Mouse (Mus musculus): ENCODE results near the gene Plpp2. TPM values are rescaled to one million over a fixed set of nuclear protein-coding genes. Genes with fewer than 3 reads are reported as not detected.

Gene Plpp2
- total RNA-seq, 2 experiments from 2014 or later = 2.2 to 2.7 TPM

DNA sequence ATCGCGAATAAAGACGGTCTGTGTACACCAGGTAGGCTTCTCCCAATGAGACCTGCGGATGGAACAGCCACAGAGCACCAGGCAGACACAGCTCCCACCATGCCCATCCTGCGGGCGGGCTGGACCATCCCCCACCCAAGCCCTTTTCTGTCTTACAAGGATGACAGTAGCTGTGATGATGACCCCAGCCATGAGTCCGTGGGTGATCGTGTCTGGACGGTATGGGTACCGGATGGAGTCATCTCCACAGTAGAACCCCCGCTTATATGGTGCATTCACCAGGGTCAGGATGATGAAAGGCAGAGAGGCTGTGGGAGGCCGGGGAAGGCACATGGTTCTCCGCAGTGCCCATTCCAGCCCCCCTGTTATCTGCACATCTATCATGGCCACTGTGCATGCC lies 2.9 kb downstream of the Plpp2 start:
- DNase-seq = peak in 1 of 2 experiments; percentile 0
- intact Hi-C loops (cut with DNase I) = no loop called here

DNA sequence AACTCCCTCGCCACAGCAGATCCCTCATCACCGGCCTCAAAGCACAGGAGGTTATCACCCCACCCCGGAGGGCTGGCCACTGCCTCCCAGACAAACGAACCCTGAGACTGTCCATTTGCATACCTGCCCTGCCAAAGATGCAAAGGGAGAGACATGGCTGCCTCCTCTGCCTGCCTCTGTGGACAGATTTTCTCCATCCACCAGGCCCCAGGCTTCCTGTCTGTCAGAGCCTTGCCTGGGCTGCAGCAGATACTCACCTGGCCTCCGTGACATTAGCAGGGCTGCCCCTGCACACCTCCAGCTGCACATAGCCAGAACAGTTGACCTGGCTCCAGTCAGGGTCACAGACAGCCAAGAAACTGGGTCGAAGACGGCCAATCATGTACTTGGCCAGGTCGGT lies 3.4 kb downstream of the Plpp2 start:
- intact Hi-C loops (cut with DNase I) = no loop called here
- peak in 1 of 2 experiments; percentile 1 for DNase-seq

DNA sequence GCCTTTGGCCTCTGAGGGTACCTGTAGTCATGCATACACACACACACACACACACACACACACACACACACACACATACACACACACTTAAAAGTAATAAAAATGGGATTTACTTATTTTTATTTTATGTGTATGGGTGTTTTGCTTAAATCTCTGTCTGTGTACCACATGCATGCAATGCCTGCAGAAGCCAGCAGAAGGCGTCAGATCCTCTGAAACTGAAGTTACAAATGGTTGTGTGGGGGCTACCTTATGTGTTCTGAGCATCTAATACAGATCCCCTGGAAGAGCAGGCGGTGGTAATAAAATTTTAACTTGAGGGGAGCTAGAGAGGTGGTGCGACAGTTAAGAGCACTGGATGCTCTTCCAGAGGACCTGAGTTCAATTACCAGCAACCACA lies 5.5 kb downstream of the Plpp2 start:
- intact Hi-C loops (cut with DNase I) = no loop called here
- DNase-seq = no peak

GRCm38 (mm10) chr10:79527453-79527845 lies 6.1 kb downstream of the Plpp2 start:
- intact Hi-C loops (cut with DNase I) = no loop called here

GRCm38 (mm10) chr10:79526661-79527452 lies 6.7 kb downstream of the Plpp2 start:
- intact Hi-C loops (cut with DNase I) = no loop called here

More at GRCm38 (mm10) chr10:79527453-79527845, 6.1 kb downstream of the Plpp2 start:
- peak in 1 of 2 experiments; percentile 1 for DNase-seq

DNA sequence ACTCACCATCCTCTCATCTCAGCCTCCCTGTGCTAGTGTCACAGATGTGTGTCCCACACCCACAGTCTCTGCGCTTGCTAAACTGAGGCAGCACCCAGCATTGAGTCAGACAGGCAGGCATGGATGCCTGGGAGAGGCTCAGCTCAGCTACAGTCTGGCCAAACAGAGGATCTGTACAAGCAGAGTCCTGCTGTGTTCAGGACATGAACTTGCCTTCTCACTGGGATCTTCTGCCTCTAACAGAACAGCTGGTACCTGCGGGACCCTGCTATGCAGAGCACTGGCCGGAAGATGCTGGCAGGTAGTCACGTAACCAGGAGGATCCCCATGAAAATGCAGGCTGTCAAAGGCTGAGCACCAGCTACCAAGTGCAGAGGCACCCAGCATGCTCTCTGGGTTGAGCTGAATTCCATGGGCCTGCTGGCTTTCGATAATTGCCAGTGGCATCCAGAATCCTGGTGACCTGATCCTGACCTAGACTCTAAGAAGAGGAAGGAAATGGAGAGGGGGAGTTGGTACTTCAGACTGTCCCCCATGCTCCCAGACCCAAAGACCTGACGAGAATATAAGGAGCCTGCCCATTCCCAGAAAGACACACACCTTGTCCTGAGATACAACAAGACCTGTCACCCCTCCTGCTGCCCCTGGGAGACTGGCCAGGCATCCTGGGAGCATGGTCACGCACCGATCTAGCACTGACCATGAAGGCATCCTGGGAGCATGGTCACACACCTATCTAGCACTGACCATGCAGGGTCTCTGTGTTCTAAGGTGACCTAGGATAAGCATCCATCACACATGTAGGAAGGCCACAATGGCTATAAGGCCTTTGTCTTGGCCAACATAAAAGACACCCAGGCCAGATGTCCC lies 7.9 kb downstream of the Plpp2 start:
- intact Hi-C loops (cut with DNase I) = no loop called here
- no peak for DNase-seq

More at GRCm38 (mm10) chr10:79526661-79527452, 6.7 kb downstream of the Plpp2 start:
- DNase-seq = no peak

GRCm38 (mm10) chr10:79524433-79524832 lies 9.2 kb downstream of the Plpp2 start:
- intact Hi-C loops (cut with DNase I) = no loop called here
- no peak for DNase-seq

GRCm38 (mm10) chr10:79506709-79507108 lies 26.9 kb downstream of the Plpp2 start:
- intact Hi-C loops (cut with DNase I) = no loop called here
- no peak for DNase-seq

- DNase-seq = no peak
Observed at GRCm38 (mm10) chr10:79502830-79503644, 30.6 kb downstream of the Plpp2 start.

DNA sequence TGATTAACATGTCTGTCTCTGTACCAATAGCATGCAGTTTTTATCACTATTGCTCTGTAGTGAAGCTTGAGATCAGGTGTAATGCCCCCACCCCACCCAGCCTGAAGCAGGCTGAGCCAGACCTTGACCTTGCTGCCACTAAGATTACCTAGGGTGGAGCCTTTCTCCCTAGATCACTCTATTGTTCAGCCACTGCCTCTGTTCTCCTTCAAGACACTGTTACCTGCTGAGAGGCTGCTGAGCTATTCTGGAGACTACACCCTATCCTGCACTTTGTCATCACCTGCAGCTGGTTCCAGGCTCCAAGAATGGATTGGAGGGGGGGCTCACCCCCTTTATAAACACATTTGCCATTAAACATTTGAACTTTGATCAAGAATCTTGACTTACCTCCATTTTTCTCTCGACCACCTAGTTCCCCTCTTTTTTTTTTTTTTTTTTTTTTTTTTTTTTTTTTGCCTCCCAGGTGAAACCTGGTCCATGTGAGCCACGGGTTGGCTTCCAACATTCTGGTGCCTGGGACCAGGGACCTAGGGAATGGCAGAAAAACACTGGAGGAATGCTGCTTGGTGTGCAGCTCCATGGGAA lies 36.8 kb downstream of the Plpp2 start:
- intact Hi-C loops (cut with DNase I) = no loop called here
- DNase-seq = no peak

More at GRCm38 (mm10) chr10:79502830-79503644, 30.6 kb downstream of the Plpp2 start:
- intact Hi-C loops (cut with DNase I) = no loop called here

DNA sequence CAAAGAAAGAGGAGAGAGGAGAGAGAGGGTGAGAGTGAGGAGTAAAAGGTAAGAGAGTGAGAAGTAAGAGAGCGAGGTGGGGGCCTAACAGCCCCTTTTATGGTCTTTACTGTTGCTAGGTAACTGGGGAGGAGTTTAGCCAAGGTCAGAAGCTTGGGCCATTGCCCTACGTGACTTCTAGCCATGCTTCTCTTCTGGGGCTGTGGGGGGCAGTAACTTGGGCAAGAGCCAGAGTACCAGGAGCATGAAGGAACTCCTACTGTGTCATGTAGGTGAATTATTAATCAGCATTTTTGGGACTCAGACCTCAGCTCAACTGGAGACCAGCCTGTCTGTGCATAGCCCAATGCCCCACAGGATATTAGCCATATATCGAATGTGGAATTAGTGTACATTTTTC lies 37.7 kb downstream of the Plpp2 start:
- no peak for DNase-seq
- intact Hi-C loops (cut with DNase I) = no loop called here

Small RNAs within 50 kb of the gene (microRNA-seq; reads per million reads assigned to microRNA genes)
- gene Mir6909 (ENCODE audit: borderline number of aligned reads in 2 of 2) = 0.67 to 0.72 reads per million in 2 experiments

Other genes starting within 250 kb of the Plpp2 start
- not detected for gene Vmn2r82, start 177.3 kb downstream of the Plpp2 start, total RNA-seq (2021)
- gene Vmn2r83, start 65.1 kb downstream of the Plpp2 start, total RNA-seq (2021) = not detected
- gene Mier2, start 21.4 kb upstream of the Plpp2 start, total RNA-seq (2021) = 10 to 100 TPM; 11.1 to 12.7 TPM
- not detected for gene Theg, start 53.5 kb upstream of the Plpp2 start, total RNA-seq (2021)
- under 1 TPM in 1 of 2 experiments, not detected in 1; 0.08 TPM for gene C2cd4c, start 80.2 kb upstream of the Plpp2 start, total RNA-seq (2021)
- gene Shc2, start 104.1 kb upstream of the Plpp2 start, total RNA-seq (2021) = 1 to 10 TPM; 1.9 to 2.5 TPM
- not detected for gene Odf3l2, start 111.9 kb upstream of the Plpp2 start, total RNA-seq (2021)
- gene Madcam1, start 130.8 kb upstream of the Plpp2 start, total RNA-seq (2021) = not detected
- gene Tpgs1, start 135.6 kb upstream of the Plpp2 start, total RNA-seq (2021) = 10 to 100 TPM; 18.1 to 19.9 TPM
- gene Cdc34, start 148.4 kb upstream of the Plpp2 start, total RNA-seq (2021) = 100 to 1,000 TPM; 178 to 198 TPM
- gene Gzmm, start 155.2 kb upstream of the Plpp2 start, total RNA-seq (2021) = 1 to 10 TPM; 6.5 to 8.4 TPM
- gene Bsg, start 170.7 kb upstream of the Plpp2 start, total RNA-seq (2021) = 1,000 to 10,000 TPM; 1,389 to 1,395 TPM
- gene Hcn2, start 182.8 kb upstream of the Plpp2 start, total RNA-seq (2021) = 10 to 100 TPM; 20.0 to 26.8 TPM
- gene Polrmt, start 212.8 kb upstream of the Plpp2 start, total RNA-seq (2021) = 10 to 100 TPM; 42.3 to 48.0 TPM
- gene Fgf22, start 221.3 kb upstream of the Plpp2 start, total RNA-seq (2021) = not detected
- 10 to 100 TPM; 23.6 to 24.6 TPM for gene Rnf126, start 233.2 kb upstream of the Plpp2 start, total RNA-seq (2021)
- 1 to 10 TPM; 4.2 to 4.3 TPM for gene Fstl3, start 243.5 kb upstream of the Plpp2 start, total RNA-seq (2021)